Mouse (Mus musculus): Measurements from ENCODE around the gene Ppp1r12a. TPM values are rescaled to one million over a fixed set of nuclear protein-coding genes. Genes with fewer than 3 reads are reported as not detected.
A peak's percentile ranks its signal among the peaks of the same experiment; 100 is the strongest.

Ppp1r12a gene
- polyA plus RNA-seq, 1 experiment from 2014 or later, result 71.9 TPM

GRCm38 (mm10) chr10:108307772-108308171 lies 145.8 kb downstream of the Ppp1r12a start:
- 90% methylated on average over 11 of the region's 11 CpGs for whole genome bisulfite sequencing
- Histone ChIP-seq H3K9me3 (replicated peaks) (no peaks in the 10 kb centered on the region), H3K36me3 (no peaks in the 10 kb centered on the region), H3K4me3 (no peak overlapping the region), H3K27me3 (ENCODE audit: low read depth, poor library complexity, severe bottlenecking) (no peaks in the 10 kb centered on the region), H3K27ac (no peak overlapping the region), H3K4me1 (0 out of 2 replicates have a peak, but pooled peaks cover under 1% of the 10 kb centered on the region)
- no peak for DNase-seq (ENCODE audit: low spot score)

- Histone ChIP-seq H3K9me3 (replicated peaks) (no peaks in the 10 kb centered on the region), H3K36me3 (no peaks in the 10 kb centered on the region), H3K27ac (no peak overlapping the region), H3K27me3 (ENCODE audit: low read depth, poor library complexity, severe bottlenecking) (no peaks in the 10 kb centered on the region), H3K4me3 (no peak overlapping the region), H3K4me1 (peaks cover 7% of the 10 kb centered on the region)
- 92% methylated on average over 5 of the region's 5 CpGs for WGBS
- no peak for DNase-seq (ENCODE audit: low spot score)
Measured at GRCm38 (mm10) chr10:108310195-108310594, 148.2 kb downstream of the Ppp1r12a start.

GRCm38 (mm10) chr10:108311396-108311795 lies 149.4 kb downstream of the Ppp1r12a start:
- DNase-seq (ENCODE audit: low spot score), result no peak
- Histone ChIP-seq H3K27ac (no peak overlapping the region), H3K4me1 (peaks cover 7% of the 10 kb centered on the region), H3K4me3 (no peak overlapping the region), H3K36me3 (no peaks in the 10 kb centered on the region), H3K9me3 (replicated peaks) (no peaks in the 10 kb centered on the region), H3K27me3 (ENCODE audit: low read depth, poor library complexity, severe bottlenecking) (no peaks in the 10 kb centered on the region)
- 91% methylated on average over 3 of the region's 3 CpGs for WGBS

GRCm38 (mm10) chr10:108313845-108314244 lies 151.9 kb downstream of the Ppp1r12a start:
- 63% methylated on average over 6 of the region's 6 CpGs for WGBS
- no peak overlapping the region for H3K4me3 ChIP-seq
- DNase-seq (ENCODE audit: low spot score), result no peak
- H3K9me3 ChIP-seq (replicated peaks), result no peaks in the 10 kb centered on the region
- H3K36me3 ChIP-seq, result no peaks in the 10 kb centered on the region
- H3K4me1 ChIP-seq, result peaks cover 7% of the 10 kb centered on the region
- H3K27ac ChIP-seq, result no peak overlapping the region
- no peaks in the 10 kb centered on the region for H3K27me3 ChIP-seq (ENCODE audit: low read depth, poor library complexity, severe bottlenecking)

- Histone ChIP-seq H3K4me1 (peaks cover 7% of the 10 kb centered on the region), H3K27me3 (ENCODE audit: low read depth, poor library complexity, severe bottlenecking) (no peaks in the 10 kb centered on the region), H3K27ac (no peak overlapping the region), H3K36me3 (no peaks in the 10 kb centered on the region), H3K4me3 (no peak overlapping the region), H3K9me3 (replicated peaks) (no peaks in the 10 kb centered on the region)
- DNase-seq (ENCODE audit: low spot score), result no peak
- 93% methylated on average over 8 of the region's 8 CpGs for WGBS
Measured at GRCm38 (mm10) chr10:108314396-108314795, 152.4 kb downstream of the Ppp1r12a start.

GRCm38 (mm10) chr10:108315236-108315635 lies 153.2 kb downstream of the Ppp1r12a start:
- Histone ChIP-seq H3K27me3 (ENCODE audit: low read depth, poor library complexity, severe bottlenecking) (no peaks in the 10 kb centered on the region), H3K27ac (no peak overlapping the region), H3K36me3 (no peaks in the 10 kb centered on the region), H3K4me3 (no peak overlapping the region), H3K9me3 (replicated peaks) (no peaks in the 10 kb centered on the region), H3K4me1 (peaks cover 7% of the 10 kb centered on the region)
- WGBS, result 94% methylated on average over 7 of the region's 7 CpGs
- DNase-seq (ENCODE audit: low spot score), result no peak

- no peaks in the 10 kb centered on the region for H3K9me3 ChIP-seq (replicated peaks)
- H3K27me3 ChIP-seq (ENCODE audit: low read depth, poor library complexity, severe bottlenecking), result peaks cover 28% of the 10 kb centered on the region
- no peak overlapping the region for H3K4me3 ChIP-seq
- no peak for DNase-seq (ENCODE audit: low spot score)
- H3K27ac ChIP-seq, result no peak overlapping the region
- peaks cover 16% of the 10 kb centered on the region for H3K4me1 ChIP-seq
- WGBS, result 90% methylated on average over 7 of the region's 7 CpGs
- no peaks in the 10 kb centered on the region for H3K36me3 ChIP-seq
Measured at GRCm38 (mm10) chr10:108328356-108328755, 166.4 kb downstream of the Ppp1r12a start.

- Histone ChIP-seq H3K4me1 (peaks cover 20% of the 10 kb centered on the region), H3K27me3 (ENCODE audit: low read depth, poor library complexity, severe bottlenecking) (peaks cover 34% of the 10 kb centered on the region), H3K9me3 (replicated peaks) (no peaks in the 10 kb centered on the region), H3K36me3 (no peaks in the 10 kb centered on the region), H3K27ac (no peak overlapping the region), H3K4me3 (no peak overlapping the region)
- WGBS, result 91% methylated on average over 12 of the region's 12 CpGs
- DNase-seq (ENCODE audit: low spot score), result no peak
Measured at GRCm38 (mm10) chr10:108328983-108329382, 167.0 kb downstream of the Ppp1r12a start.

GRCm38 (mm10) chr10:108329771-108330170 lies 167.8 kb downstream of the Ppp1r12a start:
- H3K4me1 ChIP-seq, result peaks cover 20% of the 10 kb centered on the region
- peaks cover 38% of the 10 kb centered on the region for H3K27me3 ChIP-seq (ENCODE audit: low read depth, poor library complexity, severe bottlenecking)
- no peak for DNase-seq (ENCODE audit: low spot score)
- no peak overlapping the region for H3K4me3 ChIP-seq
- no peaks in the 10 kb centered on the region for H3K9me3 ChIP-seq (replicated peaks)
- H3K27ac ChIP-seq, result no peak overlapping the region
- WGBS, result 91% methylated on average over 5 of the region's 5 CpGs
- H3K36me3 ChIP-seq, result no peaks in the 10 kb centered on the region

GRCm38 (mm10) chr10:108330964-108331363 lies 169.0 kb downstream of the Ppp1r12a start:
- DNase-seq (ENCODE audit: low spot score), result no peak
- Histone ChIP-seq H3K4me1 (peaks cover 20% of the 10 kb centered on the region), H3K36me3 (no peaks in the 10 kb centered on the region), H3K27me3 (ENCODE audit: low read depth, poor library complexity, severe bottlenecking) (peaks cover 38% of the 10 kb centered on the region), H3K27ac (no peak overlapping the region), H3K9me3 (replicated peaks) (no peaks in the 10 kb centered on the region), H3K4me3 (peak overlapping the region; percentile 80)
- WGBS, result 9% methylated on average over 10 of the region's 10 CpGs

GRCm38 (mm10) chr10:108331784-108332561 lies 170.0 kb downstream of the Ppp1r12a start, which contains the start of gene Pawr:
Gene Pawr (plus strand): TSS chr10:108332121.
- DNase-seq (ENCODE audit: low spot score), result peak; percentile 88
- no peaks in the 10 kb centered on the region for H3K36me3 ChIP-seq
- H3K9me3 ChIP-seq (replicated peaks), result no peaks in the 10 kb centered on the region
- peaks cover 38% of the 10 kb centered on the region for H3K27me3 ChIP-seq (ENCODE audit: low read depth, poor library complexity, severe bottlenecking)
- WGBS, result under 1% methylated on average over 79 of the region's 85 CpGs
- H3K4me1 ChIP-seq, result peaks cover 20% of the 10 kb centered on the region
- H3K4me3 ChIP-seq, result peak within 1 kb of the TSS; percentile 80
- H3K27ac ChIP-seq, result peak within 1 kb of the TSS; percentile 85

- H3K27me3 ChIP-seq (ENCODE audit: low read depth, poor library complexity, severe bottlenecking), result peaks cover 38% of the 10 kb centered on the region
- H3K36me3 ChIP-seq, result no peaks in the 10 kb centered on the region
- H3K4me1 ChIP-seq, result peaks cover 20% of the 10 kb centered on the region
- under 1% methylated on average over 119 of the region's 129 CpGs for WGBS
- H3K27ac ChIP-seq, result peak overlapping the region; percentile 85
- no peaks in the 10 kb centered on the region for H3K9me3 ChIP-seq (replicated peaks)
- DNase-seq (ENCODE audit: low spot score), result peak; percentile 72
- H3K4me3 ChIP-seq, result peak overlapping the region; percentile 80
Measured at GRCm38 (mm10) chr10:108332571-108333541, 170.9 kb downstream of the Ppp1r12a start.

- Histone ChIP-seq H3K27me3 (ENCODE audit: low read depth, poor library complexity, severe bottlenecking) (peaks cover 38% of the 10 kb centered on the region), H3K27ac (no peak overlapping the region), H3K4me1 (peaks cover 20% of the 10 kb centered on the region), H3K9me3 (replicated peaks) (no peaks in the 10 kb centered on the region), H3K4me3 (peak overlapping the region; percentile 80), H3K36me3 (no peaks in the 10 kb centered on the region)
- DNase-seq (ENCODE audit: low spot score), result no peak
- WGBS, result 6% methylated on average over 12 of the region's 12 CpGs
Measured at GRCm38 (mm10) chr10:108333642-108334041, 171.6 kb downstream of the Ppp1r12a start.
